Mouse (Mus musculus) embryonic facial prominence, embryonic 15.5 days (tissue): ENCODE data around the gene Gpbar1. TPM values are rescaled to one million over a fixed set of nuclear protein-coding genes. Genes with fewer than 3 reads are reported as not detected.

Experiments used
- ATAC-seq: fragments of 200-750 bp; cut with Nextera tagmentation; 2 replicates; pipeline ENCODE4 v1.8.0; 2017; ENCODE audit warnings: low read depth, moderate TSS enrichment; ENCODE audit not compliant: insufficient number of reproducible peaks, low FRiP score, low TSS enrichment
- H3K27ac ChIP-seq: fragments of 300-500 bp; sonication (generic); replicated peaks from 2 replicates; pipeline ENCODE4 v1.5.1; 2015; ENCODE audit warnings: mild to moderate bottlenecking, inconsistent platforms
- H3K27me3 ChIP-seq: fragments of 300-500 bp; sonication (generic); 2 replicates; pipeline ENCODE4 v1.6.1; 2015; ENCODE audit warnings: inconsistent platforms
- H3K36me3 ChIP-seq: fragments of 300-500 bp; sonication (generic); 2 replicates; pipeline ENCODE4 v1.6.1; 2015; ENCODE audit warnings: mild to moderate bottlenecking, inconsistent platforms
- H3K4me1 ChIP-seq: fragments of 300-500 bp; sonication (generic); 2 replicates; pipeline ENCODE4 v1.6.1; 2015; ENCODE audit warnings: inconsistent platforms
- H3K4me2 ChIP-seq: fragments of 300-500 bp; sonication (generic); replicated peaks from 2 replicates; pipeline ENCODE4 v1.6.1; 2015; ENCODE audit warnings: mild to moderate bottlenecking, inconsistent platforms
- H3K4me3 ChIP-seq: fragments of 300-500 bp; sonication (generic); replicated peaks from 2 replicates; pipeline ENCODE4 v1.5.1; 2015; ENCODE audit warnings: mild to moderate bottlenecking, inconsistent platforms
- H3K9ac ChIP-seq: fragments of 300-500 bp; sonication (generic); 2 replicates; pipeline ENCODE4 v1.6.1; 2015; ENCODE audit warnings: inconsistent platforms
- H3K9me3 ChIP-seq: fragments of 300-500 bp; sonication (generic); replicated peaks from 2 replicates; pipeline ENCODE4 v1.6.1; 2016; ENCODE audit warnings: inconsistent platforms
- WGBS: fragments of 180-500 bp; shearing (Covaris S2); methylation state at CpG from one replicate; pipeline ENCODE4 v1.1.7; 2015; 5-methylcytosine and 5-hydroxymethylcytosine counted together
- polyA plus RNA-seq: library from polyadenylated mRNA; unstranded; fragments of >200 nt; fragmentation: Nextera tagmentation; extraction: Ambion mirVana; gene quantifications from 2 replicates; pipeline ENCODE4 v1.2.1, GENCODE M21; 2015

Gene Gpbar1
- polyA plus RNA-seq, 1 experiment from 2014 or later = not detected

- ATAC-seq = no peak
- peak overlapping the region; percentile 99 for H3K27ac ChIP-seq
- no peaks in the 10 kb centered on the region for H3K27me3 ChIP-seq
- no peaks in the 10 kb centered on the region for H3K9me3 ChIP-seq
- H3K4me2 ChIP-seq = peak overlapping the region; percentile 43
- peaks cover 27% of the 10 kb centered on the region for H3K36me3 ChIP-seq
- H3K4me1 ChIP-seq = peaks cover 58% of the 10 kb centered on the region
- H3K9ac ChIP-seq = peak overlapping the region; percentile 21; the same call in 1 of the 2 replicates
- WGBS = 27% methylated on average over 6 of the region's 6 CpGs
- H3K4me3 ChIP-seq = peak overlapping the region; percentile 17; the same call in 1 of the 2 replicates
Measured at GRCm38 (mm10) chr1:74296477-74296876, 18.1 kb downstream of the Gpbar1 start.

GRCm38 (mm10) chr1:74297269-74297668, 18.9 kb downstream of the Gpbar1 start:
- Histone ChIP-seq H3K4me3 (no peak overlapping the region), H3K4me2 (0 out of 2 replicates have a peak overlapping the region, but pooled peaks have one; percentile 43), H3K4me1 (peaks cover 66% of the 10 kb centered on the region), H3K9ac (no peak overlapping the region), H3K27me3 (no peaks in the 10 kb centered on the region), H3K36me3 (peaks cover 20% of the 10 kb centered on the region), H3K9me3 (no peaks in the 10 kb centered on the region), H3K27ac (peak overlapping the region; percentile 99)
- no peak for ATAC-seq
- whole genome bisulfite sequencing = 50% methylated on average over 3 of the region's 3 CpGs

GRCm38 (mm10) chr1:74298157-74298750, 19.9 kb downstream of the Gpbar1 start:
- peaks cover 74% of the 10 kb centered on the region for H3K4me1 ChIP-seq
- H3K9me3 ChIP-seq = no peaks in the 10 kb centered on the region
- no peak overlapping the region for H3K9ac ChIP-seq
- no peak for ATAC-seq
- H3K36me3 ChIP-seq = peaks cover 10% of the 10 kb centered on the region
- H3K27me3 ChIP-seq = no peaks in the 10 kb centered on the region
- 81% methylated on average over 5 of the region's 5 CpGs for WGBS
- no peak overlapping the region for H3K4me2 ChIP-seq
- H3K4me3 ChIP-seq = no peak overlapping the region
- H3K27ac ChIP-seq = peak overlapping the region; percentile 99; the same call in 1 of the 2 replicates

- Histone ChIP-seq H3K4me3 (no peak overlapping the region), H3K27me3 (no peaks in the 10 kb centered on the region), H3K27ac (peak overlapping the region; percentile 99), H3K4me2 (no peak overlapping the region), H3K36me3 (peaks cover 4% of the 10 kb centered on the region), H3K4me1 (peaks cover 74% of the 10 kb centered on the region), H3K9me3 (no peaks in the 10 kb centered on the region), H3K9ac (no peak overlapping the region)
- no peak for ATAC-seq
- WGBS = 56% methylated on average over 5 of the region's 5 CpGs
Measured at GRCm38 (mm10) chr1:74298996-74299395, 20.6 kb downstream of the Gpbar1 start.

GRCm38 (mm10) chr1:74300347-74301110, 22.2 kb downstream of the Gpbar1 start:
- WGBS = 81% methylated on average over 6 of the region's 6 CpGs
- Histone ChIP-seq H3K27ac (no peak overlapping the region; the same call in 1 of the 2 replicates), H3K36me3 (no peaks in the 10 kb centered on the region), H3K9ac (no peak overlapping the region), H3K27me3 (no peaks in the 10 kb centered on the region), H3K9me3 (no peaks in the 10 kb centered on the region), H3K4me3 (no peak overlapping the region), H3K4me2 (no peak overlapping the region), H3K4me1 (peaks cover 65% of the 10 kb centered on the region)
- no peak for ATAC-seq

GRCm38 (mm10) chr1:74302229-74302628, 23.9 kb downstream of the Gpbar1 start:
- no peak overlapping the region for H3K4me3 ChIP-seq
- H3K9ac ChIP-seq = no peak overlapping the region
- H3K27me3 ChIP-seq = no peaks in the 10 kb centered on the region
- peaks cover 48% of the 10 kb centered on the region for H3K4me1 ChIP-seq
- H3K4me2 ChIP-seq = peak overlapping the region; percentile 73
- no peak overlapping the region for H3K27ac ChIP-seq
- no peaks in the 10 kb centered on the region for H3K9me3 ChIP-seq
- WGBS = 89% methylated on average over 7 of the region's 7 CpGs
- no peaks in the 10 kb centered on the region for H3K36me3 ChIP-seq
- no peak for ATAC-seq

GRCm38 (mm10) chr1:74302835-74303234, 24.5 kb downstream of the Gpbar1 start:
- Histone ChIP-seq H3K27me3 (no peaks in the 10 kb centered on the region), H3K36me3 (no peaks in the 10 kb centered on the region), H3K27ac (no peak overlapping the region), H3K4me3 (peak overlapping the region; percentile 79), H3K9me3 (no peaks in the 10 kb centered on the region), H3K9ac (no peak overlapping the region), H3K4me2 (peak overlapping the region; percentile 73), H3K4me1 (peaks cover 43% of the 10 kb centered on the region)
- ATAC-seq = no peak
- 79% methylated on average over 2 of the region's 2 CpGs for WGBS

GRCm38 (mm10) chr1:74303509-74304338, 25.4 kb downstream of the Gpbar1 start:
- under 1% methylated on average over 55 of the region's 56 CpGs for WGBS
- H3K27ac ChIP-seq = peak overlapping the region; percentile 93
- peak overlapping the region; percentile 77 for H3K9ac ChIP-seq
- peaks cover 34% of the 10 kb centered on the region for H3K4me1 ChIP-seq
- no peaks in the 10 kb centered on the region for H3K27me3 ChIP-seq
- H3K4me3 ChIP-seq = peak overlapping the region; percentile 79
- H3K36me3 ChIP-seq = no peaks in the 10 kb centered on the region
- peak overlapping the region; percentile 73 for H3K4me2 ChIP-seq
- no peaks in the 10 kb centered on the region for H3K9me3 ChIP-seq
- peak; percentile 85 for ATAC-seq

- H3K4me2 ChIP-seq = peak overlapping the region; percentile 73
- H3K4me1 ChIP-seq = peaks cover 27% of the 10 kb centered on the region
- H3K36me3 ChIP-seq = no peaks in the 10 kb centered on the region
- peak overlapping the region; percentile 77 for H3K9ac ChIP-seq
- H3K27ac ChIP-seq = peak overlapping the region; percentile 93
- H3K9me3 ChIP-seq = no peaks in the 10 kb centered on the region
- H3K27me3 ChIP-seq = no peaks in the 10 kb centered on the region
- no peak for ATAC-seq
- WGBS = 4% methylated on average over 12 of the region's 12 CpGs
- peak overlapping the region; percentile 79 for H3K4me3 ChIP-seq
Measured at GRCm38 (mm10) chr1:74304339-74304790, 26.0 kb downstream of the Gpbar1 start.

GRCm38 (mm10) chr1:74304946-74305345, 26.6 kb downstream of the Gpbar1 start:
- no peaks in the 10 kb centered on the region for H3K36me3 ChIP-seq
- H3K9ac ChIP-seq = no peak overlapping the region
- H3K4me2 ChIP-seq = no peak overlapping the region
- H3K9me3 ChIP-seq = no peaks in the 10 kb centered on the region
- H3K27me3 ChIP-seq = no peaks in the 10 kb centered on the region
- ATAC-seq = no peak
- 68% methylated on average over 4 of the region's 4 CpGs for WGBS
- H3K27ac ChIP-seq = no peak overlapping the region; the same call in 1 of the 2 replicates
- no peak overlapping the region for H3K4me3 ChIP-seq
- H3K4me1 ChIP-seq = peaks cover 22% of the 10 kb centered on the region

GRCm38 (mm10) chr1:74305522-74305921, 27.2 kb downstream of the Gpbar1 start, which contains the start of gene Tmbim1:
Gene Tmbim1, minus strand, starts transcription at chr1:74305622.
- peak within 1 kb of the TSS; percentile 79 for H3K4me3 ChIP-seq
- peak within 1 kb of the TSS; percentile 93 for H3K27ac ChIP-seq
- no peaks in the 10 kb centered on the region for H3K27me3 ChIP-seq
- H3K36me3 ChIP-seq = no peaks in the 10 kb centered on the region
- peak within 1 kb of the TSS; percentile 77; the same call in 1 of the 2 replicates for H3K9ac ChIP-seq
- peaks cover 22% of the 10 kb centered on the region for H3K4me1 ChIP-seq
- no peak for ATAC-seq
- 71% methylated on average over 2 of the region's 2 CpGs for WGBS
- H3K9me3 ChIP-seq = no peaks in the 10 kb centered on the region
- peak within 1 kb of the TSS; percentile 73 for H3K4me2 ChIP-seq
